Mouse (Mus musculus) kidney, embryonic 14.5 days (tissue): ENCODE results near the gene Fhit. TPM values are rescaled to one million over a fixed set of nuclear protein-coding genes. Genes with fewer than 3 reads are reported as not detected.
"Not testable (repeated sequence)": the region's sequence is repeated elsewhere in the genome, so short reads cannot be mapped to it uniquely, and the experiment has no call there.

Experiments
- ATAC-seq: fragments of 200-750 bp; cut with Nextera tagmentation; 2 replicates; pipeline ENCODE4 v1.8.0; 2017; ENCODE audit warnings: moderate number of reproducible peaks, mild to moderate bottlenecking, moderate TSS enrichment, moderate library complexity; ENCODE audit not compliant: low FRiP score, low TSS enrichment
- H3K27ac ChIP-seq: fragments of 300-500 bp; sonication (generic); 2 replicates; pipeline ENCODE4 v1.5.1; 2014; ENCODE audit warnings: low read depth, mild to moderate bottlenecking, low read length, moderate library complexity, mixed read lengths
- H3K27me3 ChIP-seq: fragments of 300-500 bp; sonication (generic); 2 replicates; pipeline ENCODE4 v1.6.1; 2014; ENCODE audit warnings: mild to moderate bottlenecking, low read length; ENCODE audit not compliant: control insufficient read depth, insufficient read depth
- H3K36me3 ChIP-seq: fragments of 300-500 bp; sonication (generic); 2 replicates; pipeline ENCODE4 v1.6.1; 2014; ENCODE audit warnings: low read length, mixed read lengths; ENCODE audit not compliant: control insufficient read depth, insufficient read depth
- H3K4me1 ChIP-seq: fragments of 300-500 bp; sonication (generic); 2 replicates; pipeline ENCODE4 v1.6.1; 2014; ENCODE audit warnings: low read length, mixed read lengths; ENCODE audit not compliant: control insufficient read depth, insufficient read depth
- H3K4me2 ChIP-seq: fragments of 300-500 bp; sonication (generic); replicated peaks from 2 replicates; pipeline ENCODE4 v1.6.1; 2014; ENCODE audit warnings: low read depth, mild to moderate bottlenecking, low read length
- H3K4me3 ChIP-seq: fragments of 300-500 bp; sonication (generic); 2 replicates; pipeline ENCODE4 v1.5.1; 2014; ENCODE audit warnings: mild to moderate bottlenecking, low read length
- H3K9ac ChIP-seq: fragments of 300-500 bp; sonication (generic); 2 replicates; pipeline ENCODE4 v1.6.1; 2014; ENCODE audit warnings: low read depth, mild to moderate bottlenecking, low read length, moderate library complexity
- H3K9me3 ChIP-seq: fragments of 300-500 bp; sonication (generic); 2 replicates; pipeline ENCODE4 v1.6.1; 2016; ENCODE audit warnings: low read length; ENCODE audit not compliant: control insufficient read depth
- WGBS: fragments of 180-500 bp; shearing (Covaris S2); extraction: QIAGEN DNeasy Blood & Tissue Kit; methylation state at CpG from one replicate; pipeline ENCODE4 v1.1.7; 2014; 5-methylcytosine and 5-hydroxymethylcytosine counted together
- polyA plus RNA-seq: library from polyadenylated mRNA; unstranded; fragments of >200 nt; fragmentation: Nextera tagmentation; extraction: Ambion mirVana; gene quantifications from 2 replicates; pipeline ENCODE4 v1.2.1, GENCODE M21; 2014

Gene Fhit
- polyA plus RNA-seq, 1 experiment from 2014 or later = 7.0 TPM

GRCm38 (mm10) chr14:10778721-10779120, 383.1 kb downstream of the Fhit start:
- ATAC-seq = no peak
- 75% methylated on average over 2 of the region's 2 CpGs for WGBS
- H3K27ac ChIP-seq = no peak overlapping the region
- no peak overlapping the region for H3K4me3 ChIP-seq
- no peaks in the 10 kb centered on the region for H3K4me1 ChIP-seq
- no peaks in the 10 kb centered on the region for H3K36me3 ChIP-seq
- H3K9me3 ChIP-seq = no peaks in the 10 kb centered on the region
- no peaks in the 10 kb centered on the region for H3K27me3 ChIP-seq
- H3K4me2 ChIP-seq = no peak overlapping the region
- H3K9ac ChIP-seq = no peak overlapping the region

DNA sequence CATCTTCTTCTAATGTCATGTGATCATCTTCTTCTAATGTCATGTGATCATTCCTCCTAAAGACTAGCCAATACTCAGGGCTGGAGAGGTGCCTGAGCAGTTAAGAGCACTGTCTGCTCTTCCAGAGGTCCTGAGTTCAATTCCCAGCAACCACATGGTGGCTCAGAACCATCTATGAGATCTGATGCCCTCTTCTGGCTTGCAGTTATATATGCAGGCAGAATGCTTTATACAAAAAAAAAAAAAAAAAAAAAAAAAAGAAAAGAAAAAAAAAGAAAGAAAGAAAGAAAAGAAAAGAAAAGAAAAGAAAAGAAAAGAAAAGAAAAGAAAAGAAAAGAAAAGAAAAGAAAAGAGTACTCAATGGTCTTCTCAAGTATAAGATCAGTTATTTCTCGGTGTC, 407.0 kb downstream of the Fhit start:
- H3K27me3 ChIP-seq, H3K9me3 ChIP-seq, H3K4me2 ChIP-seq, ATAC-seq, H3K4me1 ChIP-seq, H3K4me3 ChIP-seq, H3K36me3 ChIP-seq, H3K9ac ChIP-seq, H3K27ac ChIP-seq: not testable (repeated sequence)
- 91% methylated on average over 1 of the region's 1 CpGs for WGBS

GRCm38 (mm10) chr14:10738076-10738475, 423.8 kb downstream of the Fhit start:
- Histone ChIP-seq H3K4me2 (no peak overlapping the region), H3K27ac (no peak overlapping the region), H3K9me3 (no peaks in the 10 kb centered on the region), H3K36me3 (no peaks in the 10 kb centered on the region), H3K27me3 (no peaks in the 10 kb centered on the region), H3K9ac (no peak overlapping the region), H3K4me1 (no peaks in the 10 kb centered on the region), H3K4me3 (no peak overlapping the region)
- 79% methylated on average over 2 of the region's 2 CpGs for WGBS
- no peak for ATAC-seq

DNA sequence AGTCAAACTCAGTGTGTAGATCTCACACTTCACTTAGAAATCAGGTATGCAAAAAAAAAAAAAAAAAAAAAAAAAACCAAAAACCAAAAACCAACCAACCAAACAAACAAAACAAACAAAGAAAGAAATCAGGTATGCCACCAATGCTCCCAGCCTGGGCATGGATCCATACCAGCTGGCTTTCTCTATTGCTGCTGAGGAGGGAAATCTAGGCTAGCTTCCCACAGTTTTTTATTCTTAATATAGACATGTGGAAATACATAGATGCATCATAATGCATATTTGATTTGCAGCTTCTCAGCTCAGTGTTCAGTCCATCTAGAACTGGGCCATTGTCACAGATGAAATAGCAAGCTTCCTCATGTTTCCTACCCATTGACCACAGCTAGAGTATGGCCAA, 439.3 kb downstream of the Fhit start:
- Histone ChIP-seq H3K9ac (no peak overlapping the region), H3K4me1 (no peaks in the 10 kb centered on the region), H3K27ac (no peak overlapping the region), H3K9me3 (no peaks in the 10 kb centered on the region), H3K36me3 (no peaks in the 10 kb centered on the region), H3K27me3 (no peaks in the 10 kb centered on the region), H3K4me2 (no peak overlapping the region), H3K4me3 (no peak overlapping the region)
- ATAC-seq = no peak

- Histone ChIP-seq H3K4me3 (no peak overlapping the region), H3K4me1 (no peaks in the 10 kb centered on the region), H3K36me3 (no peaks in the 10 kb centered on the region), H3K9ac (no peak overlapping the region), H3K4me2 (no peak overlapping the region), H3K9me3 (no peaks in the 10 kb centered on the region), H3K27ac (no peak overlapping the region), H3K27me3 (no peaks in the 10 kb centered on the region)
- WGBS = 69% methylated on average over 3 of the region's 3 CpGs
- no peak for ATAC-seq
Measured at GRCm38 (mm10) chr14:10712916-10713315, 448.9 kb downstream of the Fhit start.

DNA sequence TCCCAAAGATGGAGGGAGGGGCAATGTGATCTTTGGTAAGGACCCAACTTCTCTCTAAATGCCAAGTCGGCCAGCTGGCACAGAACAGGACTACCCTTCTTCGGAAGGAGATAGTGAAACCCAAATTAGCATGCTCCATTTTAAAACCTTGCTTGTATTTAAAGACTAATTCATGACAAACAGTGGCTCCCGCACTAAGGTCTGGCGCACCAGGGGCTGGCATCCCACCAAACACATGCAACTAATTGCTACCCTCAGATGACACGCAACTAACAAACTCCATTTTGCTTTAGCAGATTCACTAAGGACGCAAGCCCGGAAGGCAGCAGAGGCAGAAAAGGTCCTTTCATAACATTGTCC, 449.3 kb downstream of the Fhit start:
- WGBS = 93% methylated on average over 7 of the region's 7 CpGs
- H3K9me3 ChIP-seq = no peaks in the 10 kb centered on the region
- no peaks in the 10 kb centered on the region for H3K36me3 ChIP-seq
- H3K4me2 ChIP-seq = no peak overlapping the region
- H3K27ac ChIP-seq = no peak overlapping the region
- no peak overlapping the region for H3K9ac ChIP-seq
- H3K4me3 ChIP-seq = no peak overlapping the region
- ATAC-seq = no peak
- no peaks in the 10 kb centered on the region for H3K4me1 ChIP-seq
- H3K27me3 ChIP-seq = no peaks in the 10 kb centered on the region

DNA sequence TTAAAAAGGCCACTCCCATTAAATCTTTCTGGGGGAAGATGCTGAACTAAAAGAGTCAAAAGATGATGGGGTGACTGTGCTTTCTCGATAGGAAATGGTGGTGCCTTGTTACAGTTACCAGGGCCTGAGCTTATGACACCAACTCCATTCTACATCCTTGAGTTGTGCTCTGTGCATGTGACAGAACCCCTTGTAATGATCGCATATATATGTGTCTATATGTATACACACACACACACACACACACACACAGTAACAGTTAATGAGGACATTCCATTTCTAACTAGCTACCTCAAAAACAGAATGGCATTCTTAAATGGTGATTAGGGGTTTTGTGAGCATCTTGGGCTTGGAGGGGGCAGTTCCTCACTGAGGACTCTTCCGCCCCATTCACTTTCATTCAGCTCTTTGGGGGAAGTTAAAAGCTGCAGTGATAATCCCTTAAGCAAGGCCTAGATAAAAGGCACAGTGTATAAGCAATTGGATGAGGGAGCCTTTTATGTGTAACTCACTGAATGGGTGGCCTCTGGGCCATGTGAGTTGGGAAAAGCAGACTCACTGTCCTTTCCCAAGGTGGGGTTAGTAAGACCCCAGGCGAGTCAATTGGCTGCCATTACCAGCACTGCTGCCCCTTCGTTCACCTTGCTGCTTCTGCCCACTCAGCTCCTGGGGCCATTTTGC, 449.9 kb downstream of the Fhit start:
- Histone ChIP-seq H3K4me2 (no peak overlapping the region), H3K27ac (no peak overlapping the region), H3K36me3 (no peaks in the 10 kb centered on the region), H3K4me3 (no peak overlapping the region), H3K9me3 (no peaks in the 10 kb centered on the region), H3K4me1 (no peaks in the 10 kb centered on the region), H3K9ac (no peak overlapping the region), H3K27me3 (no peaks in the 10 kb centered on the region)
- no peak for ATAC-seq
- 90% methylated on average over 5 of the region's 5 CpGs for WGBS

DNA sequence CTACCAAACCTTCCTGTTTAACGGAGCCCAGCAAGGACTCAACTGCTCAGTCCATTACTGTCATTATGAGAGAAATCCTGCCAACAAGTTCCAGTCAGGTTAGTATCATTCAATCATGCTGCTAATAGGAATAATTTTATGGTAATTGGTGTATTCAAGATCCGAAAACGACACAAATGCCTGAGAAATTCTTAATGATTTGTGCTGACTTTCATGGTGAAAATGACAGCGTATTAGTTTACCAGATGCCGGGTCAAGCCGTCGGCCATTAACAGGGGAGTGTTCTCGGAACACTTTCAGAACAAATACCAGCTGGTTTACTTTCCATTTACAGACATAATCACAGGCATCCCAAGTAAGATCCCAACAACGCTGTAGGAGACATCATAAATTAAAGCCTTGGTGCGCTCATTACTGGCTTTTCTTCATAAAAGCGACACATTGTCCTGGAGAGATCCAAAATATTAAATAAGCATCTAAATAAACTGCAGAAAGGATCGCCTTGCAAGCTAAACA, 451.0 kb downstream of the Fhit start:
- no peak overlapping the region for H3K9ac ChIP-seq
- no peak overlapping the region for H3K4me3 ChIP-seq
- H3K36me3 ChIP-seq = no peaks in the 10 kb centered on the region
- no peaks in the 10 kb centered on the region for H3K4me1 ChIP-seq
- no peaks in the 10 kb centered on the region for H3K27me3 ChIP-seq
- H3K4me2 ChIP-seq = no peak overlapping the region
- H3K27ac ChIP-seq = no peak overlapping the region
- WGBS = 52% methylated on average over 12 of the region's 12 CpGs
- 0 out of 2 replicates have a peak, but pooled peaks have one; percentile 28 for ATAC-seq
- H3K9me3 ChIP-seq = no peaks in the 10 kb centered on the region

GRCm38 (mm10) chr14:10701707-10702106, 460.1 kb downstream of the Fhit start:
- H3K4me1 ChIP-seq = 0 out of 2 replicates have a peak, but pooled peaks cover 4% of the 10 kb centered on the region
- H3K9me3 ChIP-seq = no peaks in the 10 kb centered on the region
- WGBS = 22% methylated on average over 2 of the region's 2 CpGs
- no peak overlapping the region for H3K4me2 ChIP-seq
- H3K4me3 ChIP-seq = no peak overlapping the region
- H3K27me3 ChIP-seq = no peaks in the 10 kb centered on the region
- no peaks in the 10 kb centered on the region for H3K36me3 ChIP-seq
- H3K27ac ChIP-seq = no peak overlapping the region
- no peak overlapping the region for H3K9ac ChIP-seq
- no peak for ATAC-seq
